Mouse (Mus musculus) gastrocnemius, adult 18-20 months (tissue): ENCODE results near the gene Olfr921. TPM values are rescaled to one million over a fixed set of nuclear protein-coding genes. Genes with fewer than 3 reads are reported as not detected.

ENCODE experiments used
- DNase-seq: peaks from one replicate; pipeline ENCODE4 v3.0.0; 2021; ENCODE audit warnings: low spot score
- long read RNA-seq, 2 experiments: library from polyadenylated mRNA; stranded (forward); transcript quantifications; one replicate each; pipeline ENCODE4 v2.0.0; 2021
- total RNA-seq, 2 experiments: library from RNA; stranded (reverse); gene quantifications; 2 replicates each; pipeline ENCODE4 v1.2.3; 2021

Gene Olfr921
- total RNA-seq: not detected
- long read RNA-seq, experiment 1: 0 reads
- long read RNA-seq, experiment 2: 0 reads

DNA sequence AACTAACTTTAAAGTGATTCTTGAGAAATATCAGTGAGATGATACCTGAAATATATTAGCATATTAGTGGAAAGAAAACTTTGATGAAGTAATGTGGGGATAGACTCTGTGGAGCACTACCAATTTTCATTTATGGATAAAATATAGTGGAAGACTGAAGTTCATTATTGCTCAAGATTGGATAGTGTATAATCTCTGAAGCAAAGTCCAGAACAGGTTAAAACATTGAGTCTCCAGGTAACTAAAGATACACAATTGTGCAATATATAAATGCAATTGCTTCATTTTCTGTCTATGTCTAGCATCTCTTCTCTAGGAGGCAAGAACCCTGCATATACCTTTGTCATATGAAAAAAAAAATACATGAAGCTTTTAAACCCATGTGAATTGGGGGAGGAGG is at the start of gene Olfr921:
Gene Olfr921 (plus strand): TSS at position 301 of the 400 bp plus-strand sequence.
- no peak for DNase-seq

DNA sequence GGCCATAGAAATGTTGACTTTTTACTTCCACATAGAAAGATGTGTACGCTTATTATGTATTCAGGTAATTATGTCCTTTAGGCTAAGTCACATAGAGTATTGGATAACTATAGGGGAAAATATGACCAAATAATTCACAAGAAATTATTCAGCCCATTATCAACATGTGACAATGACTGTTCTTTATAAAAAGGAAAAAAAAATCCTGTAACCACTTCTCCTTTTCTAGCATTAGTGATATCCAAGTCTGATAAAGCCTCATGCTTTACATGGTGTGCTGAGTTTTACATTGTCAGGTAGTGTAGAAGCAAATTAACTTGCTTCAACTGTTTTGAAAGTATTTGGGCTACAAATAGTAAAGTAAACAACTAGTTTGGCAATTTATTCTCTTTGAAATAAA is 48.8 kb upstream of the Olfr921 start:
- DNase-seq: no peak

DNA sequence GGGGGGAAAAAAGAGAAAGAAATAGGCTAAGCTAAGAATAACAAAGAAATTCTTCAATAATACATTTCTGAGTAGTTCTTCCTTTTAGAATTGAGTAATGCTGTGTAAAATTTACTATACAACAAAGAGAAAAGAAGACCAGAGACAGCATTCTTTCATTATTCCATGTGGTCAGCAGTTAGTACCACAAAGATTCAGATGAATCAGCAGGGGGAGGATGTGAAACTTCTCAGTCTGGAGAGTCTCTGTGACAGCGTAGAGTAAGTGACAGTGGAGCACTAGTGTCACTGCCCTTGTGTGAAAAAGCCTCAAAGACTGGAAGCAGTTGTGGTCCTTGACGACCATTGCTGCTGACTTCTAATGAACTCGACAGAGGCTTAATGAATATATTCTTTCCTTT is 44.6 kb upstream of the Olfr921 start:
- DNase-seq: no peak

DNA sequence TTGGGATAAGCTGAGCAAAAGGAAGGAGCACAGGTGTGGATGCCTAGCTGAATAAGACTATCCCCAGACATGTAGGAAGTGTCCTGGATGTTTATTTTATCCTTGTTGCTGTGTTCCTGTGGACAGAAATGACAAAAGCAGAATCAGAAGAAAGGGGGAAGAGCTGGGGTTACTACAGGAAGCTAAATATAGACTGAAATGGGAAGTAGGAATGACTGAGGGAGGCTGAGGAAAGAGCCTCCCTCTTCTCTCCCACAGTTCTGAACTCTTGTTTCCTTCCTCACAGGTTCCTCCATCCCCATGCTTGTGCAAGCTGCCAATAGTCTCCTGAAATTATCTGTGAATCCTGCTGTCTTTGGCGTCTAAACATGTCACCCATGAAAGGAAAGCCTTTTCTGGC is 31.5 kb upstream of the Olfr921 start:
- DNase-seq: no peak

DNA sequence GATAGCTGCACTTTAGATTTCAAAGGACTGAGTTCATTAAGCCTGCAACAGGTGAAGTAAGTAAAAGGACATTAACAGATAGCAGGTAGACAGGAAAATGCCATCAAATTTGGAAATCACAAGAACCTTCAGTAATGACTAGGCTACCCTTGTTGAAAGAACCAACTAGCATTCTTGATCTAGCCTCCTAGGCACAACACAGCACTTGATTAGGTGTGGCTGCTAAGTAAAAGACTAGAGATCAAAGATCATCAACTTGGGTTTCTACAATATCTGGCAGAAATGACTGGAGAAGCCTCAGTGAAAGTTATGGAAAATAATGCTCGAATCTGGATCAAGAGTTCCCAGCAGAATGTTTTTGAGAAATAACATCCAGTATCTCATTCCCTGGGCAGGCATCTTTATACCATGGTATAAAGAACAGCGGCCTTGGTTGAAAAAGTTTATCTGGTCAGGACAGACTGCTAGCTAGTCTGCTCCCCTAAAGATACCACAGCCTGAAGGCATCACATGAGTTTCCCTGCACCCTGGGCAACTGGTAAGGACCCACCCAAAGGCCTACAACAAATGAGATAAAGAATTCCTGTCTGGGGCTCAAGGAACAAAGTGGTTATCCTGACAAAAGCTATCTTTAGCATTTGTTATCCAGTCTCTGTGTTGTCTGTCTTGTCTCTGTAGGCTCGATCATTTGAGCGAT is 28.1 kb upstream of the Olfr921 start:
- no peak for DNase-seq

DNA sequence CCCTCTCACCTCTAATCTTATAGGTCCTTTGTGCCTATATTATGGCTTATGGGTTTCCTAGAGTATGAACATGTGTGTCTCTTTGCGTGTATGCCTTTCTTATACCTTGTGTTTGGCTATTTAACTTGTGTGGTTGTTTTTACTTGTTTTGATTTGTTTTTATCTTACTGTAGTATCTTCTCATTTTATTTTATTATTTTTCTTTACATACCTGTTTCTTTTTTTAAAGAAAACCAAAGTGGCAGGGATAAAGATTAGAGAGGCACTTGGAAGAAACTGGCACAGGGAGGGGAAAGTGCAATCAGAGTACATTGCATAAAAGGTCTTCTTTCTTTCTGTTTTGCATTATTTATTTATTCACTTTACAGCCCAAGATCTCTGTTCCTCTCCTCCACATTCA is 20.9 kb upstream of the Olfr921 start, which contains the start of gene Olfr920:
Gene Olfr920 (plus strand): TSS at position 301 of the 400 bp plus-strand sequence.
- no peak for DNase-seq

DNA sequence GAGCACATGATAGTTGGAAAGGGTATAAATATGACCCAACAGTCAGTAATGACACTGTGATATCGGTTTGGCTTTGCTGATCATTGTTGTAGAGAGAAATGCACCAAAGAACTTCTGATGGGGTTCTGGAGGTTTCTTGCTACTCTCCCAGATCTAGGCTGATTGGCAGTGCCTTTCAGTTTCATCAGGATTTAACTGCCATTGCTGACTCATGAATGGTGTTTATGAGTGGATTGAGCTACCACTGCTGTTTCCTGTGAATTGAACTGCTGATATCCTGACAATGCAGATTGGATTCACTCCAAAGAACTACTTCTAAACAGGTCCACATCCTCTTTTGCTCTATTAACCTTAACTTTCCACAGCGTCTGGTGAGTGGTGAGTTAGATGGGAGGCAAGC is 19.8 kb downstream of the Olfr921 start:
- DNase-seq: no peak

DNA sequence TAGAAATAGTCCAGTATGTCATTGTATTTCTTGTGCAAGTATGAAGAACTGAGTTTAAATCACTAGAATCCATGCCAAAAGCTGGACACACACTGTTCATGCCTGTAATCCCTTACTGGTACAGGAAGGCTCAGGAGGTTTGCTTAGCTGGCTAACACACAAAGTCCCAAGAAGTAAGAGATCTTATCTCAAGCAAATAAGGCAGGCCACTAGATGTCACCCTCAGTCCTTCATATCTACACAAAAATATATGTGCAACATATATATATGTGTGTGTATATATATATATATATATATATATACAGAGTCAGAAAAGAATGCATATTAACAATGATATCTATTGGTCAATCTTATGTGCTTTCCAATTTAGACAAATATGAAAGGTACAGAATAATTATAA is 32.8 kb downstream of the Olfr921 start:
- no peak for DNase-seq

DNA sequence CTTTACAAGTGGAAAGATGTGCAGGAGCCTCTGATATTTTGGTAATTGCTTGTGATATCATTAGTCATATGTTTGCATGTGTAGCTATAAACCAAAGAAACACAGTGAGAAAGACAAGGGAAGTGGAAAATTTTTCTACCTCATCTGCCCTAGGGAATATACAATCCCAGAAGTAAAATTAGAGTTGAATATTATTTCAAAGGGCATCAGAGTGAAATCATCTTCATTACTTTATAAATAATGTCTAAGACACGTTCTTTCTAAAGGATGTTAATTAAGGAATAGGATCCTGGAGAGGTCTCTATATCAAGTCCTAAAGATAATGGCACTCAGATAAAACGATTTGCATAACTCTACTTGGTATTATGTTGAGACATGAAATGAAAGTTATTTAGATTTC is 41.4 kb downstream of the Olfr921 start, which contains the start of gene Olfr922:
Gene Olfr922 (plus strand): TSS at position 301 of the 400 bp plus-strand sequence.
- no peak for DNase-seq

DNA sequence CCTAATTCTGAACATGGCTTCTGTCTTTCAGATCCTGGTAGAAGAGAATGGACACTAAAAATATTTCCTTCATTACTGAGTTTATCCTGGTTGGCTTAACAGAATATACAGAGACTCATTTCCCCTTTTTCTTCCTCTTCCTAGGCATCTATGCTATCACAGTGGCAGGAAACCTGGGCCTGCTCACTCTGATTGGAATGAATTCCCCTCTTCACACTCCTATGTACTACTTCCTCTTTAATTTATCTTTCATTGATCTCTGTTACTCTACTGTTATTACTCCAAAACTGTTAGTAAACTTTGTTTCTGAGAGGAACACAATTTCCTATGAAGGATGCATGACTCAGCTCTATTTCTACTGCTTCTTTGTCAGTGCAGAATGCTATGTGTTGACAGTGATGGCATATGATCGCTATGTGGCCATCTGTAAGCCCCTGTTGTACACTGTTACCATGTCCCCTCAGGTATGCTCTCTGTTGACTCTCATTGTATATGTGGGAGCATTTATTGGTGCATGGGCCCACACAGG is 42.7 kb downstream of the Olfr921 start:
- no peak for DNase-seq

DNA sequence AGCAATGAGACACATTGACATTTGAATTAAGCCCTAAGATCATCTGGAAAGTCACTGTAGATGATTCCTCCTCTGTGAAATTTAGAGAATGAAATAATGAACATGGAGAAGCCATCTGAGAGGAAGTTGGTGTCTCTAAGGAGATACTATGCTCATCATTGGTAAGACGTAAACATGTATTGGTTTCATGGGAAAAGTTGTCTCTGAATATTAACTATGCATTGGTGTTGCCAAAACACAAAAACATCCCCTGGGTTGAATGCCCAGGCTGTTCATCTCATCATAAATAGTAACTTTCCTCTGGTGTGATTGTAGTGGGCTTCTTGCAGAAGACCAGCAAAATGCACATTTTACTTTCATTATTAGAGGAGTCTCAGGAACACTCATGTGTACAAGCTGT is 53.4 kb downstream of the Olfr921 start, which contains the start of gene Olfr923:
Gene Olfr923 (plus strand): TSS at position 301 of the 400 bp plus-strand sequence.
- no peak for DNase-seq

Other genes with a start within 250 kb of the Olfr921 start
- gene Olfr910, start 235.2 kb upstream of the Olfr921 start, total RNA-seq: not detected
- gene Olfr912, start 192.9 kb upstream of the Olfr921 start, total RNA-seq: not detected
- gene Olfr913, start 180.3 kb upstream of the Olfr921 start, total RNA-seq: not detected
- gene Olfr914, start 168.0 kb upstream of the Olfr921 start, total RNA-seq: not detected
- not detected for gene Olfr916, start 113.2 kb upstream of the Olfr921 start, total RNA-seq
- gene Olfr917, start 107.2 kb upstream of the Olfr921 start, total RNA-seq: not detected
- gene Olfr918, start 98.5 kb upstream of the Olfr921 start, total RNA-seq: not detected
- gene Olfr919, start 69.4 kb upstream of the Olfr921 start, total RNA-seq: not detected
- 10 to 100 TPM; 12.9 to 14.9 TPM for gene Vwa5a, start 54.8 kb upstream of the Olfr921 start, total RNA-seq
- under 1 TPM; 0.05 to 0.07 TPM for gene Olfr920, start 20.8 kb upstream of the Olfr921 start, total RNA-seq
- not detected for gene Olfr922, start 41.5 kb downstream of the Olfr921 start, total RNA-seq
- not detected for gene Olfr923, start 53.5 kb downstream of the Olfr921 start, total RNA-seq
- gene Olfr924, start 71.4 kb downstream of the Olfr921 start, total RNA-seq: not detected
- gene Olfr26, start 82.0 kb downstream of the Olfr921 start, total RNA-seq: not detected
- not detected for gene Olfr926, start 104.1 kb downstream of the Olfr921 start, total RNA-seq
- not detected for gene Olfr930, start 156.7 kb downstream of the Olfr921 start, total RNA-seq
- not detected for gene Olfr933, start 199.2 kb downstream of the Olfr921 start, total RNA-seq
- gene Olfr934, start 215.2 kb downstream of the Olfr921 start, total RNA-seq: not detected
- gene Olfr935, start 226.6 kb downstream of the Olfr921 start, total RNA-seq: not detected